Mouse (Mus musculus): ENCODE results near the gene Gm572.

GRCm38 (mm10) chr4:148714739-148715138, 71.6 kb downstream of the Gm572 start:
- no peak for TF ChIP-seq CTCF (IDR thresholded peaks at IDR 0.05; ENCODE audit: low read depth)
- TF ChIP-seq EP300 (IDR thresholded peaks at IDR 0.05; ENCODE audit: low read depth), result no peak

All from heart, postnatal 0 days (tissue).